Mouse (Mus musculus) c-Kit-negative CD71-positive TER-119-positive erythroid progenitor cells, embryonic 14.5 days (primary cell): ENCODE data around the gene Apol6.

Experiments used
- DNase-seq: peaks from one replicate; pipeline ENCODE4 v3.0.0-alpha.2; 2013; ENCODE audit warnings: low read depth, low spot score

Apol6 gene

GRCm38 (mm10) chr15:77044597-77045320 is at the start of gene Apol6:
Gene Apol6 (plus strand): TSS chr15:77044729.
- DNase-seq, result no peak

- no peak for DNase-seq
Observed at GRCm38 (mm10) chr15:76998048-76998447, 46.5 kb upstream of the Apol6 start.

- no peak for DNase-seq
Observed at GRCm38 (mm10) chr15:76998878-76999588, 45.5 kb upstream of the Apol6 start.

GRCm38 (mm10) chr15:77003173-77003867 is 41.2 kb upstream of the Apol6 start:
- no peak for DNase-seq

- DNase-seq, result no peak
Observed at GRCm38 (mm10) chr15:77003868-77004215, 40.7 kb upstream of the Apol6 start.

GRCm38 (mm10) chr15:77008851-77009250 is 35.7 kb upstream of the Apol6 start:
- no peak for DNase-seq

GRCm38 (mm10) chr15:77013753-77014241 is 30.7 kb upstream of the Apol6 start:
- DNase-seq, result no peak

- DNase-seq, result no peak
Observed at GRCm38 (mm10) chr15:77014431-77014830, 30.1 kb upstream of the Apol6 start.

- no peak for DNase-seq
Observed at GRCm38 (mm10) chr15:77014985-77015384, 29.5 kb upstream of the Apol6 start.

GRCm38 (mm10) chr15:77016509-77016908 is 28.0 kb upstream of the Apol6 start:
- no peak for DNase-seq

GRCm38 (mm10) chr15:77017897-77018296 is 26.6 kb upstream of the Apol6 start:
- DNase-seq, result no peak

- DNase-seq, result no peak
Observed at GRCm38 (mm10) chr15:77018740-77019340, 25.7 kb upstream of the Apol6 start.

- DNase-seq, result no peak
Observed at GRCm38 (mm10) chr15:77019533-77019932, 25.0 kb upstream of the Apol6 start.

GRCm38 (mm10) chr15:77020136-77020535 is 24.4 kb upstream of the Apol6 start:
- DNase-seq, result no peak

- no peak for DNase-seq
Observed at GRCm38 (mm10) chr15:77021056-77021455, 23.5 kb upstream of the Apol6 start.

GRCm38 (mm10) chr15:77021851-77022250 is 22.7 kb upstream of the Apol6 start:
- DNase-seq, result no peak

GRCm38 (mm10) chr15:77022401-77022957 is 22.1 kb upstream of the Apol6 start:
- no peak for DNase-seq

GRCm38 (mm10) chr15:77025884-77026583 is 18.5 kb upstream of the Apol6 start:
- no peak for DNase-seq

GRCm38 (mm10) chr15:77027117-77027516 is 17.4 kb upstream of the Apol6 start:
- no peak for DNase-seq

- DNase-seq, result no peak
Observed at GRCm38 (mm10) chr15:77027675-77028074, 16.9 kb upstream of the Apol6 start.
